Mouse (Mus musculus): Measurements from ENCODE around the gene Dhtkd1. TPM values are rescaled to one million over a fixed set of nuclear protein-coding genes. Genes with fewer than 3 reads are reported as not detected.

Dhtkd1 gene
- polyA plus RNA-seq, 1 experiment from 2014 or later: 1.9 TPM

DNA sequence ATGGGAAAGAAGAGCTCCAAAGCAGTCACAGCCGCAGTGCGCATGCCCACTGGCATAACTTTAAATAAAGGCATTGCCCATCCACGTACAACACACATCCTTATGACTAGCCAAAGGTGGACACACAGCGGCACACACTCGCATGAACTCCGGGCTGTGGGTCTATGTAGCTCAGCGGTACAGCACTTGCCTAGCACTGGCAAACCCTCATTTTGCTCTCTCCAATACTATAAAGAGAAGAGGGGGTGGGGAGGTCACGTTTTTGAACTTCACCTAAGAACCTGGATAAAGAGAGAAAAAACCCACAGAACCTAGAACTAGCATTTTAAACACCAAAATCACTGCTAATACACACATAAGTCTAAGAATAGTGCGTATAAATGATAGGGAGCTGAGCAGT lies 1.7 kb downstream of the Dhtkd1 start:
- no peak overlapping the region for H3K4me2 ChIP-seq (ENCODE audit: low read depth, low read length)
- WGBS: 92% methylated on average over 9 of the region's 9 CpGs
- H3K4me1 ChIP-seq (ENCODE audit: control insufficient read depth, insufficient read depth, low read length): no peaks in the 10 kb centered on the region; the same call in 1 of the 2 replicates
- H3K9me3 ChIP-seq (ENCODE audit: control insufficient read depth, low read length): no peaks in the 10 kb centered on the region
- no peak overlapping the region for H3K9ac ChIP-seq (ENCODE audit: low read depth, low read length)
- no peaks in the 10 kb centered on the region for H3K27me3 ChIP-seq (replicated peaks; ENCODE audit: control insufficient read depth, insufficient read depth, low read length)
- H3K36me3 ChIP-seq (ENCODE audit: control insufficient read depth, insufficient read depth, low read length): no peaks in the 10 kb centered on the region
- ATAC-seq (ENCODE audit: low read depth) (no peak), DNase-seq (ENCODE audit: low spot score) (no peak)
- H3K4me3 ChIP-seq (ENCODE audit: low read depth, low read length): no peak overlapping the region
- H3K27ac ChIP-seq (replicated peaks; ENCODE audit: low read depth, low read length): no peak overlapping the region

GRCm38 (mm10) chr2:5939911-5940310 lies 2.7 kb downstream of the Dhtkd1 start:
- Histone ChIP-seq H3K36me3 (ENCODE audit: control insufficient read depth, insufficient read depth, low read length) (no peaks in the 10 kb centered on the region), H3K4me1 (ENCODE audit: control insufficient read depth, insufficient read depth, low read length) (no peaks in the 10 kb centered on the region; the same call in 1 of the 2 replicates), H3K4me2 (ENCODE audit: low read depth, low read length) (no peak overlapping the region), H3K27ac (replicated peaks; ENCODE audit: low read depth, low read length) (no peak overlapping the region), H3K4me3 (ENCODE audit: low read depth, low read length) (no peak overlapping the region), H3K9me3 (ENCODE audit: control insufficient read depth, low read length) (no peaks in the 10 kb centered on the region), H3K27me3 (replicated peaks; ENCODE audit: control insufficient read depth, insufficient read depth, low read length) (no peaks in the 10 kb centered on the region), H3K9ac (ENCODE audit: low read depth, low read length) (no peak overlapping the region)
- 86% methylated on average over 14 of the region's 14 CpGs for WGBS
- ATAC-seq (ENCODE audit: low read depth): no peak
- no peak for DNase-seq (ENCODE audit: low spot score)

DNA sequence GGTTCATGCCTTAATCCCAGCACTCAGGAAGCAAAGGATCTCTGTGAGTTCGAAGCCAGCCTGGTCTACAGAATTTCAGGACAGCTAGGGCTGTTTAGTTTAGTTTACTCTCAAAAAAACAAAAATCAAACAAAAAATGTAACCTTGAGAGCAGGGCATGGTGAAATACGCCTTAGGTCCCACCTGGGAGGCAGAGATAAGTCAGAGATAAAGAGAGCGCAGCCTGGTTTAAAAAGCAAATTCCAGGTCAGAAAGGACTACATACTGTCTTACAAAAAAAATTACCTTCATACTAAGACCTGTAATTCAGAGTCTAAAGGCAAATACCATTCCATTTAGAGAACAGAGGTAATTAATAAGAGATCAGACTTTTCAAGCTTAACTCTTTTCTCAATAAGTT lies 3.3 kb downstream of the Dhtkd1 start:
- Histone ChIP-seq H3K27ac (replicated peaks; ENCODE audit: low read depth, low read length) (no peak overlapping the region), H3K36me3 (ENCODE audit: control insufficient read depth, insufficient read depth, low read length) (no peaks in the 10 kb centered on the region), H3K9me3 (ENCODE audit: control insufficient read depth, low read length) (no peaks in the 10 kb centered on the region), H3K27me3 (replicated peaks; ENCODE audit: control insufficient read depth, insufficient read depth, low read length) (no peaks in the 10 kb centered on the region), H3K4me1 (ENCODE audit: control insufficient read depth, insufficient read depth, low read length) (no peaks in the 10 kb centered on the region; the same call in 1 of the 2 replicates), H3K9ac (ENCODE audit: low read depth, low read length) (no peak overlapping the region), H3K4me2 (ENCODE audit: low read depth, low read length) (no peak overlapping the region), H3K4me3 (ENCODE audit: low read depth, low read length) (no peak overlapping the region)
- DNase-seq (ENCODE audit: low spot score): no peak
- WGBS: 85% methylated on average over 3 of the region's 3 CpGs
- no peak for ATAC-seq (ENCODE audit: low read depth)

GRCm38 (mm10) chr2:5936550-5936949 lies 6.0 kb downstream of the Dhtkd1 start:
- Histone ChIP-seq H3K27ac (replicated peaks; ENCODE audit: low read depth, low read length) (no peak overlapping the region), H3K4me3 (ENCODE audit: low read depth, low read length) (no peak overlapping the region), H3K4me2 (ENCODE audit: low read depth, low read length) (no peak overlapping the region), H3K9me3 (ENCODE audit: control insufficient read depth, low read length) (no peaks in the 10 kb centered on the region), H3K9ac (ENCODE audit: low read depth, low read length) (no peak overlapping the region), H3K36me3 (ENCODE audit: control insufficient read depth, insufficient read depth, low read length) (no peaks in the 10 kb centered on the region), H3K27me3 (replicated peaks; ENCODE audit: control insufficient read depth, insufficient read depth, low read length) (no peaks in the 10 kb centered on the region), H3K4me1 (ENCODE audit: control insufficient read depth, insufficient read depth, low read length) (no peaks in the 10 kb centered on the region; the same call in 1 of the 2 replicates)
- DNase-seq (ENCODE audit: low spot score): no peak
- no peak for ATAC-seq (ENCODE audit: low read depth)
- WGBS: 89% methylated on average over 4 of the region's 4 CpGs

- no peak overlapping the region for H3K4me2 ChIP-seq (ENCODE audit: low read depth, low read length)
- H3K9me3 ChIP-seq (ENCODE audit: control insufficient read depth, low read length): no peaks in the 10 kb centered on the region
- H3K9ac ChIP-seq (ENCODE audit: low read depth, low read length): no peak overlapping the region
- no peak overlapping the region for H3K27ac ChIP-seq (replicated peaks; ENCODE audit: low read depth, low read length)
- no peaks in the 10 kb centered on the region for H3K36me3 ChIP-seq (ENCODE audit: control insufficient read depth, insufficient read depth, low read length)
- ATAC-seq (ENCODE audit: low read depth) (no peak), DNase-seq (ENCODE audit: low spot score) (no peak)
- no peaks in the 10 kb centered on the region for H3K27me3 ChIP-seq (replicated peaks; ENCODE audit: control insufficient read depth, insufficient read depth, low read length)
- no peaks in the 10 kb centered on the region; the same call in 1 of the 2 replicates for H3K4me1 ChIP-seq (ENCODE audit: control insufficient read depth, insufficient read depth, low read length)
- WGBS: 77% methylated on average over 6 of the region's 6 CpGs
- no peak overlapping the region for H3K4me3 ChIP-seq (ENCODE audit: low read depth, low read length)
Measured at GRCm38 (mm10) chr2:5936068-5936467, 6.5 kb downstream of the Dhtkd1 start.

DNA sequence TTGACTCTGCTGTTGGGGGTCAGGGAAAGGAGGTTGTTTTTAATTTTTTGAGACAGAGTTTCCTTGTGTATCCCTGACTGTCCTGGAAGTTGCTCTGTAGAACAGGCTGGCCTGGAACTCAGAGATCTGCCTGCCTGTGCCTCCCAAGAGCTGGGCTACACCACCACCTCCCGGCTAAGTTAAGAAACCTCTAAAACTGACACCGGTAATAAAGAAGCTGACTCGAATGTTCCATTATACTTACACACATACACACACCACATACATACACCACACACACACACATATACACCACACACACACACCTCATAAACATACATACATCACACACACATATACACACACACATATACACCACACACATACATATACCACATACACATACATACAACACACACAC lies 7.7 kb downstream of the Dhtkd1 start:
- Histone ChIP-seq H3K27ac (replicated peaks; ENCODE audit: low read depth, low read length) (no peak overlapping the region), H3K36me3 (ENCODE audit: control insufficient read depth, insufficient read depth, low read length) (peaks cover 10% of the 10 kb centered on the region; the same call in 1 of the 2 replicates), H3K4me3 (ENCODE audit: low read depth, low read length) (no peak overlapping the region), H3K4me2 (ENCODE audit: low read depth, low read length) (no peak overlapping the region), H3K4me1 (ENCODE audit: control insufficient read depth, insufficient read depth, low read length) (no peaks in the 10 kb centered on the region), H3K9ac (ENCODE audit: low read depth, low read length) (no peak overlapping the region), H3K9me3 (ENCODE audit: control insufficient read depth, low read length) (no peaks in the 10 kb centered on the region), H3K27me3 (replicated peaks; ENCODE audit: control insufficient read depth, insufficient read depth, low read length) (no peaks in the 10 kb centered on the region)
- 89% methylated on average over 3 of the region's 3 CpGs for WGBS
- DNase-seq (ENCODE audit: low spot score) (no peak), ATAC-seq (ENCODE audit: low read depth) (no peak)

GRCm38 (mm10) chr2:5931938-5932337 lies 10.7 kb downstream of the Dhtkd1 start:
- no peaks in the 10 kb centered on the region for H3K27me3 ChIP-seq (replicated peaks; ENCODE audit: control insufficient read depth, insufficient read depth, low read length)
- DNase-seq (ENCODE audit: low spot score) (no peak), ATAC-seq (ENCODE audit: low read depth) (no peak)
- peaks cover 28% of the 10 kb centered on the region for H3K36me3 ChIP-seq (ENCODE audit: control insufficient read depth, insufficient read depth, low read length)
- H3K4me3 ChIP-seq (ENCODE audit: low read depth, low read length): no peak overlapping the region
- H3K9ac ChIP-seq (ENCODE audit: low read depth, low read length): no peak overlapping the region
- H3K4me1 ChIP-seq (ENCODE audit: control insufficient read depth, insufficient read depth, low read length): no peaks in the 10 kb centered on the region
- 92% methylated on average over 5 of the region's 5 CpGs for WGBS
- H3K27ac ChIP-seq (replicated peaks; ENCODE audit: low read depth, low read length): no peak overlapping the region
- H3K9me3 ChIP-seq (ENCODE audit: control insufficient read depth, low read length): no peaks in the 10 kb centered on the region
- no peak overlapping the region for H3K4me2 ChIP-seq (ENCODE audit: low read depth, low read length)

DNA sequence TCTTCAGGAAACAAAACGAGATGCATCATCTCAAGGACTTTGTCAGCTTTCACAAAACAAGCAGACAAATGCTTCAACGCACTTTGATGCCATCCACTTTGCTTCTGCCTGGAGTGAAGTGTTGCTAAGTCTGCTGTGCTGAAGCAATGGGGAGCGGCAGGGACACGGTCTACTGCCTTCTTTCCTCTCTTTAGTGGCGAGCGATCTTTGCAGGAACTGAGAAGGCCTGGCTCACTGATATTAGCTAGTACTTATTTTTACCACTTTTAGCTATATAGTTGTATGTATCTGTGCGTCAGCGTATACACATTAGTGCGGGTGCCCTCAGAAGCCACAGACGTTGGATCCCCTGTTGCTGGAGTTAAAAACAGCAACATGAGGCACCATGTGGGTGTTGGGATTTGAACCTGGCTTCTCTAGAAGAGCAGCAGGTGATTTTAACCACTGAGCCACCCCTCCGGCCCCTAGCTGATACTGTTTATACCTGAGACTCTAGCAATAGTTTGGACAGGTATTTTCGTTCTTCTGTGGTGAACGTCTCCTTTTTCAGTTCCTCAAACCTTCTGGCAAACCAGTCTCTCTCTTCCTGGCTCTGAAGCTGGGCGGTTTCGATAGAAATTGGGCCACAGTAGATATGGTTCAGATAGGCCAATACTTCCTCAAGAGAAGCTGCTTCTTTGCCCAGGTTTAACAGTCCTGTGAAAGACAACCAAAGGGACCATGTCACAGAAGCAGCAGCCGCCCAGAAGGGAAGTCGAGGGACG lies 12.1 kb downstream of the Dhtkd1 start:
- H3K4me2 ChIP-seq (ENCODE audit: low read depth, low read length): no peak overlapping the region
- peaks cover 28% of the 10 kb centered on the region for H3K36me3 ChIP-seq (ENCODE audit: control insufficient read depth, insufficient read depth, low read length)
- no peak overlapping the region for H3K9ac ChIP-seq (ENCODE audit: low read depth, low read length)
- no peak overlapping the region for H3K4me3 ChIP-seq (ENCODE audit: low read depth, low read length)
- H3K4me1 ChIP-seq (ENCODE audit: control insufficient read depth, insufficient read depth, low read length): no peaks in the 10 kb centered on the region
- H3K27ac ChIP-seq (replicated peaks; ENCODE audit: low read depth, low read length): no peak overlapping the region
- 91% methylated on average over 18 of the region's 18 CpGs for WGBS
- H3K9me3 ChIP-seq (ENCODE audit: control insufficient read depth, low read length): no peaks in the 10 kb centered on the region
- H3K27me3 ChIP-seq (replicated peaks; ENCODE audit: control insufficient read depth, insufficient read depth, low read length): no peaks in the 10 kb centered on the region
- DNase-seq (ENCODE audit: low spot score) (no peak), ATAC-seq (ENCODE audit: low read depth) (no peak)

GRCm38 (mm10) chr2:5929793-5930192 lies 12.8 kb downstream of the Dhtkd1 start:
- no peak overlapping the region for H3K9ac ChIP-seq (ENCODE audit: low read depth, low read length)
- no peak overlapping the region for H3K4me3 ChIP-seq (ENCODE audit: low read depth, low read length)
- no peaks in the 10 kb centered on the region for H3K4me1 ChIP-seq (ENCODE audit: control insufficient read depth, insufficient read depth, low read length)
- H3K9me3 ChIP-seq (ENCODE audit: control insufficient read depth, low read length): no peaks in the 10 kb centered on the region
- WGBS: 87% methylated on average over 5 of the region's 5 CpGs
- no peak for ATAC-seq (ENCODE audit: low read depth)
- DNase-seq (ENCODE audit: low spot score): no peak
- no peak overlapping the region for H3K27ac ChIP-seq (replicated peaks; ENCODE audit: low read depth, low read length)
- H3K27me3 ChIP-seq (replicated peaks; ENCODE audit: control insufficient read depth, insufficient read depth, low read length): no peaks in the 10 kb centered on the region
- H3K4me2 ChIP-seq (ENCODE audit: low read depth, low read length): no peak overlapping the region
- peaks cover 28% of the 10 kb centered on the region for H3K36me3 ChIP-seq (ENCODE audit: control insufficient read depth, insufficient read depth, low read length)
